Mouse (Mus musculus) myocyte (in vitro differentiated cells): ENCODE data around the gene Sh3bp5.

Source experiments
- CEBPB ChIP-seq: IDR thresholded peaks from 2 replicates; pipeline ENCODE4 v1.6.1; 2011; ENCODE audit warnings: mild to moderate bottlenecking, moderate library complexity; ENCODE audit not compliant: poor library complexity, insufficient read depth, severe bottlenecking
- E2F4 ChIP-seq: IDR thresholded peaks from one replicate; pipeline ENCODE4 v1.6.1; 2011; ENCODE audit warnings: mild to moderate bottlenecking, control low read depth, moderate library complexity; ENCODE audit not compliant: insufficient read depth
- MAX ChIP-seq: IDR thresholded peaks from one replicate; pipeline ENCODE4 v1.6.1; 2011; ENCODE audit warnings: low read depth, mild to moderate bottlenecking, control low read depth
- MYOD1 ChIP-seq, 3 experiments: IDR thresholded peaks; one replicate each; pipeline ENCODE4 v1.6.1; 2011; ENCODE audit warnings: control low read depth in 2 of 3, low read depth in 2 of 3, mild to moderate bottlenecking in 2 of 3, moderate library complexity in 1 of 3; ENCODE audit not compliant: insufficient read length in 2 of 3, control insufficient read depth in 1 of 3
- POLR2A ChIP-seq: IDR thresholded peaks from one replicate; pipeline ENCODE4 v1.6.1; 2011; ENCODE audit warnings: low read depth, mild to moderate bottlenecking, control low read depth, moderate library complexity; ENCODE audit not compliant: insufficient read length
- POLR2AphosphoS2 ChIP-seq: IDR thresholded peaks from one replicate; pipeline ENCODE4 v1.6.1; 2011; ENCODE audit warnings: low read depth, control low read depth; ENCODE audit not compliant: insufficient read length
- REST ChIP-seq: IDR thresholded peaks from one replicate; pipeline ENCODE4 v1.6.1; 2011; ENCODE audit warnings: mild to moderate bottlenecking, control low read depth, moderate library complexity; ENCODE audit not compliant: insufficient read depth, insufficient read length
- TCF12 ChIP-seq: IDR thresholded peaks from one replicate; pipeline ENCODE4 v1.6.1; 2011; ENCODE audit warnings: mild to moderate bottlenecking, control low read depth; ENCODE audit not compliant: poor library complexity, insufficient read depth, severe bottlenecking
- USF1 ChIP-seq: IDR thresholded peaks from one replicate; pipeline ENCODE4 v1.6.1; 2011; ENCODE audit warnings: low read depth, mild to moderate bottlenecking, control low read depth, moderate library complexity

DNA sequence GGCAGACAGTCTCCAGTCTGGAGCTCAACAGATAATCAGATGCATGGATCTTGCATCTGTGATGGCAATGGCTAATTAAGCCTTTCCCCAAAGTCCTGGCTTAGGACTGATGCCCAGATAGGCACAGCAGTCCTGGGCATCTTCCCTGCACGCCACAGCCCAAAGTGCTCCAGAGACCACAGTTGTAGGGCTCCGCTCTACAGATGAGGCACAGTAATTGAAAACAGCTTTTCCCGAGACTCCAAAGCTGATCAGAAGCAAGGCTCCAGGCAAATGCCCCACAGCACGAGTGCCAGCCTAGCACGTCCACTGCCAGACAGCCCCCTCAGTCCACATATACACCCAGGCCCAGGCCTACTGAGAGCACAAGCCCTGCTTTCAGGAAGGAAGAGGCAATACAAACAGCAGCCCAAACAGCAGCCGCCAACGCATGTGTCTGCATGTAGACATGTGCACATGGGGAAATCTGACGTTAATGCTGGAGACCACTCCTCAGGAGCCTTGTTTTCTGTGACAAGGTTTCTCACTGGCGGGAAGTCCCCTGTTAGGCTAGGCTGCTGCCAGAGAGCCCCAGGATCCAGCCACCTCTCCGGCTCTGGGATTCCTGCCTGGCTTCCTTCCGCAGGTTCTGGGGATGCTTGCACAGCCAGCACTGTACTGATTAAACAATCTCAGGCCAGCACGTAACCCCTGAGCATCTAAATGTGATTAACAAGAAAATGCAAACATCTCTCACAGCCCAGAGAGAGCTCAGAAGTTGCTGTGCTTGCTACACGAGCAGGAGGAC is 47.6 kb downstream of the Sh3bp5 start:
- TF ChIP-seq MYOD1 (IDR thresholded peaks at IDR 0.05; ENCODE audit: control insufficient read depth in 1 of 3, insufficient read length in 2 of 3, low read depth in 2 of 3) (no peak), POLR2A (no peak), USF1 (no peak), POLR2AphosphoS2 (no peak), TCF12 (no peak), REST (no peak), MAX (no peak), E2F4 (no peak), CEBPB (no peak)
